Mouse (Mus musculus) midbrain, embryonic 16.5 days (tissue): ENCODE results near the gene Cacna1c. TPM values are rescaled to one million over a fixed set of nuclear protein-coding genes. Genes with fewer than 3 reads are reported as not detected.

Experiments
- ATAC-seq: fragments of 200-750 bp; cut with Nextera tagmentation; 2 replicates; pipeline ENCODE4 v1.8.0; 2017; ENCODE audit warnings: moderate TSS enrichment
- H3K27ac ChIP-seq: fragments of 300-500 bp; sonication (generic); 2 replicates; pipeline ENCODE4 v1.5.1; 2014; ENCODE audit warnings: mild to moderate bottlenecking, low read length, mixed read lengths
- H3K27me3 ChIP-seq: fragments of 300-500 bp; sonication (generic); 2 replicates; pipeline ENCODE4 v1.6.1; 2014; ENCODE audit warnings: low read depth, low read length, mixed read lengths; ENCODE audit not compliant: control insufficient read depth, insufficient read depth
- H3K36me3 ChIP-seq: fragments of 300-500 bp; sonication (generic); 2 replicates; pipeline ENCODE4 v1.6.1; 2014; ENCODE audit warnings: mild to moderate bottlenecking, low read length, moderate library complexity, mixed read lengths; ENCODE audit not compliant: control insufficient read depth, insufficient read depth
- H3K4me1 ChIP-seq: fragments of 300-500 bp; sonication (generic); 2 replicates; pipeline ENCODE4 v1.6.1; 2014; ENCODE audit warnings: mild to moderate bottlenecking, low read length, mixed read lengths; ENCODE audit not compliant: control insufficient read depth, insufficient read depth
- H3K4me2 ChIP-seq: fragments of 300-500 bp; sonication (generic); 2 replicates; pipeline ENCODE4 v1.6.1; 2014; ENCODE audit warnings: mild to moderate bottlenecking, low read length, mixed read lengths
- H3K4me3 ChIP-seq: fragments of 300-500 bp; sonication (generic); 2 replicates; pipeline ENCODE4 v1.5.1; 2014; ENCODE audit warnings: low read depth, mild to moderate bottlenecking, low read length, moderate library complexity, mixed read lengths
- H3K9ac ChIP-seq: fragments of 300-500 bp; sonication (generic); 2 replicates; pipeline ENCODE4 v1.6.1; 2014; ENCODE audit warnings: low read depth, low read length, mixed read lengths
- H3K9me3 ChIP-seq: fragments of 300-500 bp; sonication (generic); replicated peaks from 2 replicates; pipeline ENCODE4 v1.6.1; 2014; ENCODE audit warnings: mild to moderate bottlenecking, low read length, mixed read lengths; ENCODE audit not compliant: control insufficient read depth, poor library complexity, severe bottlenecking
- WGBS: fragments of 180-500 bp; shearing (Covaris S2); extraction: QIAGEN DNeasy Blood & Tissue Kit; methylation state at CpG from one replicate; pipeline ENCODE4 v1.1.7; 2014; 5-methylcytosine and 5-hydroxymethylcytosine counted together
- polyA plus RNA-seq: library from polyadenylated mRNA; unstranded; fragments of >200 nt; fragmentation: Nextera tagmentation; extraction: Ambion mirVana; gene quantifications from 2 replicates; pipeline ENCODE4 v1.2.1, GENCODE M21; 2015

Gene Cacna1c
- polyA plus RNA-seq, 1 experiment from 2014 or later, result 8.1 TPM

- peaks cover 23% of the 10 kb centered on the region for H3K36me3 ChIP-seq
- WGBS, result 93% methylated on average over 2 of the region's 2 CpGs
- ATAC-seq, result no peak
Observed at GRCm38 (mm10) chr6:118632491-118632890, 563.7 kb downstream of the Cacna1c start.

GRCm38 (mm10) chr6:118630006-118630405 is 566.2 kb downstream of the Cacna1c start:
- H3K4me2 ChIP-seq, result no peak overlapping the region

More at GRCm38 (mm10) chr6:118632491-118632890, 563.7 kb downstream of the Cacna1c start:
- H3K9me3 ChIP-seq, result peaks cover 7% of the 10 kb centered on the region
- no peak overlapping the region for H3K9ac ChIP-seq
- H3K4me3 ChIP-seq, result no peak overlapping the region
- no peak overlapping the region for H3K4me2 ChIP-seq
- H3K4me1 ChIP-seq, result no peaks in the 10 kb centered on the region
- no peak overlapping the region for H3K27ac ChIP-seq
- no peaks in the 10 kb centered on the region for H3K27me3 ChIP-seq

DNA sequence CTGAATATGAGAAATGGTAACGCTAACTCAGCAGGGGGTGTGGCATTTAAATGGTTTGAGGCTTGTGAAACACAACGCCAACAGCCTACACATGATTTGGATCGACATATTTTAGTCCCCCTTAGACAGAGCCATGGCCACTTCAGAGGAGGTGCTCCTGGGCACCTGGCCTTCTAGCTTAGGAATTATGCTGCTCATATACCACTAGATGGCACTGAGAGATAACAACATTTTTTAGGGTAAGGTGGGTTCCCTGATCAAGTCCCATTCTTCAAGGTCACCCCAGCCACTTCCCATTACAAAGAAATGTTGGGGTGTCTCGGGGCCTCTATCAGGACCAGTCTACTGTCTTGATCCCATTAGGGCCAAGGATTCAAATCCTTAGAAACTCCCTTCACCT is 570.0 kb downstream of the Cacna1c start:
- H3K4me2 ChIP-seq, result no peak overlapping the region
- H3K4me3 ChIP-seq, result no peak overlapping the region
- H3K4me1 ChIP-seq, result no peaks in the 10 kb centered on the region
- H3K27ac ChIP-seq, result no peak overlapping the region
- no peaks in the 10 kb centered on the region for H3K27me3 ChIP-seq
- 63% methylated on average over 4 of the region's 4 CpGs for WGBS
- no peak overlapping the region for H3K9ac ChIP-seq
- H3K9me3 ChIP-seq, result no peaks in the 10 kb centered on the region
- H3K36me3 ChIP-seq, result no peaks in the 10 kb centered on the region
- no peak for ATAC-seq

More at GRCm38 (mm10) chr6:118630006-118630405, 566.2 kb downstream of the Cacna1c start:
- no peak overlapping the region for H3K27ac ChIP-seq
- H3K36me3 ChIP-seq, result peaks cover 7% of the 10 kb centered on the region; the same call in 1 of the 2 replicates
- no peaks in the 10 kb centered on the region for H3K27me3 ChIP-seq
- H3K4me1 ChIP-seq, result no peaks in the 10 kb centered on the region
- H3K9ac ChIP-seq, result no peak overlapping the region
- H3K9me3 ChIP-seq, result no peaks in the 10 kb centered on the region
- WGBS, result 76% methylated on average over 4 of the region's 4 CpGs
- H3K4me3 ChIP-seq, result no peak overlapping the region
- no peak for ATAC-seq

GRCm38 (mm10) chr6:118623609-118624008 is 572.6 kb downstream of the Cacna1c start:
- Histone ChIP-seq H3K4me1 (no peaks in the 10 kb centered on the region), H3K36me3 (no peaks in the 10 kb centered on the region), H3K9me3 (no peaks in the 10 kb centered on the region), H3K27me3 (no peaks in the 10 kb centered on the region), H3K4me2 (no peak overlapping the region), H3K27ac (no peak overlapping the region), H3K9ac (no peak overlapping the region), H3K4me3 (no peak overlapping the region)
- 88% methylated on average over 3 of the region's 3 CpGs for WGBS
- no peak for ATAC-seq

DNA sequence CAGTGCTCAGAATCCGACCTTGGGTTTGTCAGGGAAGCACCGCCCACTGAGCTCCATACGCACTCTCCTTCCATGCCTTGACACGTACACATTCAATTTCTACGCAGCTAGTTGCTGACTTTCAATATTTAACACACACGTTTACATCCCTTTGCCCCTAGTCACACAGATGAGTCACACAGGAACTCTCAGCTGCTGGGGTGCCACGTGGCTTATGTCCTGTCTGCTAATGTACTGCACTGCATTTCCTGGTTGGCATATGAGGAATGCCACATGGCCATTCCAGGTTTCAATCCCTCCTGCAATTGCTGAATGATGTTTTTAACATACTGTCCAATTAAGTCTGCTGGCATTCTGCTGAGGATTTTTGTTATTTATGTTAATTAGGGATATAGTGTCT is 574.4 kb downstream of the Cacna1c start:
- H3K9me3 ChIP-seq, result no peaks in the 10 kb centered on the region
- 85% methylated on average over 7 of the region's 7 CpGs for WGBS
- H3K27me3 ChIP-seq, result no peaks in the 10 kb centered on the region
- no peak overlapping the region for H3K27ac ChIP-seq
- no peak overlapping the region for H3K9ac ChIP-seq
- H3K4me1 ChIP-seq, result no peaks in the 10 kb centered on the region
- H3K4me3 ChIP-seq, result no peak overlapping the region
- no peak overlapping the region for H3K4me2 ChIP-seq
- no peaks in the 10 kb centered on the region; the same call in 1 of the 2 replicates for H3K36me3 ChIP-seq
- no peak for ATAC-seq

GRCm38 (mm10) chr6:118621406-118621805 is 574.8 kb downstream of the Cacna1c start:
- no peaks in the 10 kb centered on the region; the same call in 1 of the 2 replicates for H3K36me3 ChIP-seq

GRCm38 (mm10) chr6:118608906-118609305 is 587.3 kb downstream of the Cacna1c start:
- no peak overlapping the region for H3K27ac ChIP-seq
- H3K9ac ChIP-seq, result no peak overlapping the region
- WGBS, result 81% methylated on average over 6 of the region's 6 CpGs
- no peak for ATAC-seq
- no peaks in the 10 kb centered on the region for H3K4me1 ChIP-seq
- no peak overlapping the region for H3K4me2 ChIP-seq
- no peaks in the 10 kb centered on the region for H3K9me3 ChIP-seq
- no peak overlapping the region for H3K4me3 ChIP-seq
- peaks cover 34% of the 10 kb centered on the region for H3K36me3 ChIP-seq
- no peaks in the 10 kb centered on the region for H3K27me3 ChIP-seq

More at GRCm38 (mm10) chr6:118621406-118621805, 574.8 kb downstream of the Cacna1c start:
- WGBS, result 95% methylated on average over 3 of the region's 3 CpGs
- no peak overlapping the region for H3K4me2 ChIP-seq
- no peak overlapping the region for H3K27ac ChIP-seq
- H3K9me3 ChIP-seq, result no peaks in the 10 kb centered on the region
- H3K4me1 ChIP-seq, result no peaks in the 10 kb centered on the region
- H3K4me3 ChIP-seq, result no peak overlapping the region
- H3K27me3 ChIP-seq, result no peaks in the 10 kb centered on the region
- no peak for ATAC-seq
- no peak overlapping the region for H3K9ac ChIP-seq

DNA sequence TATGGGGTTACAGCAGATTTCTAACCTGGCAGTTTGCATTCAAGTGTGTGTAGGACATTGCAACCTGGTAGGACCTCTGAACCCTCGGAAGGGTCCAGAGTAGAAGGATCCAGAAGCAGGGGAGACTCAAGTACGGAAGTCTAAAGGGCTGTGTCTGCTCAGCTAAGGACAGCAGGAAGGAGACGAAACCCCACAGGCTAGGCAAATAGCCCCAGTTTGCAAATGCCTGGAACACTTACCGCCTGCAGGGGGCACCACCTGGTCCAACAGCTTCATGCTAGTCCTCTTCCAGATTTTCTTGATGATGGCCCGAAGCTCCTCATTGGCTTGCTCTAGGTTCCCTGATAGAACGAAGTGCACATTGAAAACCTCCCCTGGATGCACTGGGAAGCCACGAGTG is 590.2 kb downstream of the Cacna1c start:
- Histone ChIP-seq H3K9me3 (no peaks in the 10 kb centered on the region), H3K4me2 (no peak overlapping the region), H3K4me1 (no peaks in the 10 kb centered on the region), H3K27me3 (no peaks in the 10 kb centered on the region), H3K9ac (no peak overlapping the region), H3K27ac (no peak overlapping the region), H3K36me3 (peaks cover 35% of the 10 kb centered on the region), H3K4me3 (no peak overlapping the region)
- WGBS, result 77% methylated on average over 7 of the region's 7 CpGs
- no peak for ATAC-seq

- no peak overlapping the region for H3K9ac ChIP-seq
- no peak for ATAC-seq
- H3K9me3 ChIP-seq, result no peaks in the 10 kb centered on the region
- H3K4me2 ChIP-seq, result no peak overlapping the region
- no peaks in the 10 kb centered on the region for H3K4me1 ChIP-seq
- H3K36me3 ChIP-seq, result peaks cover 40% of the 10 kb centered on the region
- 94% methylated on average over 7 of the region's 7 CpGs for whole genome bisulfite sequencing
- no peak overlapping the region for H3K4me3 ChIP-seq
- no peaks in the 10 kb centered on the region for H3K27me3 ChIP-seq
- H3K27ac ChIP-seq, result no peak overlapping the region
Observed at GRCm38 (mm10) chr6:118603825-118604224, 592.4 kb downstream of the Cacna1c start.
